Mouse (Mus musculus): Measurements from ENCODE around the gene BC049762.

Gene BC049762

GRCm38 (mm10) chr11:51219396-51219980, 43.4 kb downstream of the BC049762 start:
- no peak for DNase-seq (ENCODE audit: extremely low spot score, low read depth, low spot score)

DNA sequence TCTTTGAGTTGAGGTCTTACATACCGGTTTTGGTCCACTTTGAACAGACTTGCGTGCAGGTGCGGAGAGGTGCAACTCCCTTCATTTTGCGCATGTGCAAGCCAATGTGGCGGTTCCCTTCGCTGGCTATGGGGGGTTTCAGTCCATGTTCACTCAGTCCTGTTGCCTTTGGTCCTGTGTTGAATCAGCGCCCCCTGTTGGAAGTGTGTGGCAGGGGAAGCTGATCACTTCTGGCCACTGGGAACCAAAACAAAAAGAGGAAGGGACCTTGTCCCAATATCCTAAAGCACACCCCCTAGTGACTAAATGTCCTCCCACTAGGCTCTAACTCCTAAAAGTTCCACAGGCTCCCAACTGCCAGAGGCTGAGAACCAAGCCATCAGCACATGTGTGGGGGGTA, 48.8 kb downstream of the BC049762 start:
- DNase-seq (ENCODE audit: extremely low spot score, low read depth, low spot score), result no peak

- DNase-seq (ENCODE audit: extremely low spot score, low read depth, low spot score), result no peak
Observed at GRCm38 (mm10) chr11:51211426-51211825, 51.4 kb downstream of the BC049762 start.

DNA sequence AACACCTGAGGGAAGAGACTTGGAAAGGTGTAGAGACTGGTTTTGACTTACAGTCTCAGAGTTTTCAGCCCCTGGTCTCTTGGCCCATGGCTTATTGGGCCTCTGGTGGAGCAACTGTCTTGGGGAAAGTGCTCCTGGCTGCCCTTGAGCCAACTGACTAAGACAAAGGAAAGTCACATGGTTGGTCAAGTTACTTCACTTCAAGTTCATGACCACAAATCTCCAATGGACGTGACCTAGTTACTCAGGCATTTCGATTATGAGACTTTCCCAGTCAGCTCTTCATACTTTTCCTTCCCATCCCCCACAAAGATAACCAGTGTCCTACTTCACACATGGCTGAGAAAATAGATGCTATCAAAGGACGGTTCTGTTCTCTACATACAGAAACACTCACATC, 55.1 kb downstream of the BC049762 start:
- DNase-seq (ENCODE audit: extremely low spot score, low read depth, low spot score), result no peak
